Mouse (Mus musculus) ovary, postnatal 14 days (tissue): Measurements from ENCODE around the gene Gm10226.
"Not testable (repeated sequence)": the region's sequence is repeated elsewhere in the genome, so short reads cannot be mapped to it uniquely, and the experiment has no call there.

Source experiments
- DNase-seq: peaks from one replicate; pipeline ENCODE4 v3.0.0; 2022; ENCODE audit warnings: low spot score

Gene Gm10226

GRCm38 (mm10) chr17:21691560-21691959 lies at the start of gene Gm10226:
Gene Gm10226, plus strand, starts transcription at chr17:21691860.
- no peak for DNase-seq

GRCm38 (mm10) chr17:21648791-21649190 lies 42.9 kb upstream of the Gm10226 start:
- DNase-seq = no peak

GRCm38 (mm10) chr17:21649936-21650335 lies 41.7 kb upstream of the Gm10226 start:
- peak; percentile 1 for DNase-seq

GRCm38 (mm10) chr17:21650364-21650907 lies 41.2 kb upstream of the Gm10226 start, which contains the start of gene Zfp983:
Gene Zfp983, plus strand, starts transcription at chr17:21650624.
- DNase-seq = peak; percentile 58

GRCm38 (mm10) chr17:21678826-21679225 lies 12.8 kb upstream of the Gm10226 start:
- not testable (repeated sequence) for DNase-seq

- DNase-seq = peak; percentile 71
Observed at GRCm38 (mm10) chr17:21679273-21680018, 12.2 kb upstream of the Gm10226 start.

GRCm38 (mm10) chr17:21680019-21680376 lies 11.7 kb upstream of the Gm10226 start:
- DNase-seq = not testable (repeated sequence)

GRCm38 (mm10) chr17:21693342-21693741 lies 1.7 kb downstream of the Gm10226 start:
- no peak for DNase-seq

- DNase-seq = no peak
Observed at GRCm38 (mm10) chr17:21696073-21696472, 4.4 kb downstream of the Gm10226 start.

GRCm38 (mm10) chr17:21702281-21703240 lies 10.9 kb downstream of the Gm10226 start:
- DNase-seq = no peak

GRCm38 (mm10) chr17:21703414-21703813 lies 11.8 kb downstream of the Gm10226 start:
- no peak for DNase-seq

GRCm38 (mm10) chr17:21707343-21707996 lies 15.8 kb downstream of the Gm10226 start, which contains the start of gene Zfp760:
Gene Zfp760, plus strand, starts transcription at chr17:21707741.
- peak; percentile 63 for DNase-seq

GRCm38 (mm10) chr17:21708401-21708800 lies 16.7 kb downstream of the Gm10226 start:
- no peak for DNase-seq

GRCm38 (mm10) chr17:21730495-21730894 lies 38.8 kb downstream of the Gm10226 start, which contains the start of gene Zfp229:
Gene Zfp229, plus strand, starts transcription at chr17:21730795.
- not testable (repeated sequence) for DNase-seq

- DNase-seq = no peak
Observed at GRCm38 (mm10) chr17:21733049-21733448, 41.4 kb downstream of the Gm10226 start.

GRCm38 (mm10) chr17:21733529-21734031 lies 41.9 kb downstream of the Gm10226 start:
- DNase-seq = peak; percentile 64
